Mouse (Mus musculus): ENCODE measurements at regions not wholly inside any gene's neighbourhood (a gene's known extent, or its start where the extent isn't known, plus 50 kb on each side); places are given as distances from the start of the nearest gene placed in this dataset.

DNA sequence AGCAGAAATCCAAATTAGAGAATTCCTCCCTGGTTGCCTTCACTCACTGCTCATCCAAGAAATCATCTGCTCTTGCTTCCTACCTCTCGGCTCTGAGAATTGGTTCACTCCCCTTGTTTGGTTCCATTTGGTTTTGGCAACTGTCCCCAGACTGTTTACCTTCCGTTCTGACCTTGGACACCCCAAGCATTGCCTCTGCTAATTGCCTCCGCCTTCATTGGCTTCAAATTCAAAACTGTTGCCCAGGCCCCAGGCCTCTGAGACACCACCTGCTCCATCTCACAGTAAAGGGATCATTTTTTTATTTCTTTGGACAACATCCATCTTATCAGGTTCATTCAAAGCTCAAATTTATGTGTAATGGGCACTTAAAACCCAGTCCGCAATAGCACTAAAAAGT is 93.1 kb upstream of the BC052040 start:
- H3K9ac ChIP-seq, result no peak overlapping the region
- H3K36me3 ChIP-seq (ENCODE audit: poor library complexity, severe bottlenecking), result no peaks in the 10 kb centered on the region
- no peak overlapping the region for H3K4me3 ChIP-seq
- no peaks in the 10 kb centered on the region for H3K9me3 ChIP-seq (replicated peaks)
- H3K4me2 ChIP-seq, result no peak overlapping the region
- H3K27ac ChIP-seq, result no peak overlapping the region
- no peaks in the 10 kb centered on the region for H3K27me3 ChIP-seq
- WGBS, result 62% methylated on average over 4 of the region's 4 CpGs
- ATAC-seq, result peak; percentile 57; the same call in 1 of the 2 replicates
- 0 out of 2 replicates have a peak, but pooled peaks cover 5% of the 10 kb centered on the region for H3K4me1 ChIP-seq

GRCm38 (mm10) chr2:115493020-115493419 is 88.5 kb upstream of the BC052040 start:
- H3K36me3 ChIP-seq (ENCODE audit: poor library complexity, severe bottlenecking), result no peaks in the 10 kb centered on the region
- ATAC-seq, result no peak
- 45% methylated on average over 2 of the region's 2 CpGs for WGBS
- no peaks in the 10 kb centered on the region; the same call in 1 of the 2 replicates for H3K9me3 ChIP-seq (replicated peaks)
- 0 out of 2 replicates have a peak, but pooled peaks cover 4% of the 10 kb centered on the region for H3K4me1 ChIP-seq
- H3K4me2 ChIP-seq, result no peak overlapping the region
- H3K27ac ChIP-seq, result no peak overlapping the region
- no peaks in the 10 kb centered on the region for H3K27me3 ChIP-seq
- H3K9ac ChIP-seq, result no peak overlapping the region
- no peak overlapping the region for H3K4me3 ChIP-seq

GRCm38 (mm10) chr2:115499904-115500303 is 81.6 kb upstream of the BC052040 start:
- Histone ChIP-seq H3K36me3 (ENCODE audit: poor library complexity, severe bottlenecking) (no peaks in the 10 kb centered on the region), H3K4me1 (0 out of 2 replicates have a peak, but pooled peaks cover 3% of the 10 kb centered on the region), H3K4me3 (no peak overlapping the region), H3K9me3 (replicated peaks) (no peaks in the 10 kb centered on the region; the same call in 1 of the 2 replicates), H3K9ac (no peak overlapping the region), H3K27ac (no peak overlapping the region), H3K4me2 (no peak overlapping the region), H3K27me3 (no peaks in the 10 kb centered on the region)
- 47% methylated on average over 2 of the region's 2 CpGs for WGBS
- ATAC-seq, result peak; percentile 74

DNA sequence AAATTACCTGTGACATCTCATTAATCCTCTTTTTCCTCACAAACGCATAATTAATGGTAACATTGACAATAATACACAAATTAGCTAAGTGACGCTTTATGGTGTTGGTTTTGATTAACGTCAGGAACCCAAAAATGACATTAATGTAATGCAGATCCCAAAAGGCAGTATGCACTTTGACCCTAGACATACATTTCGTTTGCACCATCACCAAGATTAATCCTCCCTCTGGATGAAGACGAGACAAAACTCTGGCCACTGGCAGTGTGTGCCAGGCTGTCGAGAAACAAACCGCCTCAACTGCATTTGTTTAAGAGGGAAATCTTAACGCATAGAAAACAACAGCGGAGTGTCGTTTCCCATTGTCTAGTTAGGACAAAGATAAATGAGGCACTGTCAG is 72.0 kb upstream of the BC052040 start:
- 44% methylated on average over 10 of the region's 10 CpGs for WGBS
- H3K9me3 ChIP-seq (replicated peaks), result no peaks in the 10 kb centered on the region
- H3K27me3 ChIP-seq, result no peaks in the 10 kb centered on the region
- H3K27ac ChIP-seq, result no peak overlapping the region
- no peak for ATAC-seq
- peaks cover 28% of the 10 kb centered on the region for H3K4me1 ChIP-seq
- H3K9ac ChIP-seq, result no peak overlapping the region
- H3K36me3 ChIP-seq (ENCODE audit: poor library complexity, severe bottlenecking), result no peaks in the 10 kb centered on the region
- no peak overlapping the region for H3K4me2 ChIP-seq
- no peak overlapping the region for H3K4me3 ChIP-seq

- Histone ChIP-seq H3K4me3 (no peak overlapping the region), H3K9ac (no peak overlapping the region), H3K27ac (peak overlapping the region; percentile 31; the same call in 1 of the 2 replicates), H3K4me2 (no peak overlapping the region), H3K4me1 (peaks cover 41% of the 10 kb centered on the region), H3K36me3 (ENCODE audit: poor library complexity, severe bottlenecking) (no peaks in the 10 kb centered on the region), H3K27me3 (no peaks in the 10 kb centered on the region), H3K9me3 (replicated peaks) (no peaks in the 10 kb centered on the region)
- 54% methylated on average over 3 of the region's 3 CpGs for WGBS
- no peak for ATAC-seq
Observed at GRCm38 (mm10) chr2:115511146-115511545, 70.4 kb upstream of the BC052040 start.

GRCm38 (mm10) chr2:115511612-115512525 is 69.6 kb upstream of the BC052040 start:
- peaks cover 45% of the 10 kb centered on the region for H3K4me1 ChIP-seq
- no peak overlapping the region for H3K4me3 ChIP-seq
- no peaks in the 10 kb centered on the region for H3K27me3 ChIP-seq
- ATAC-seq, result no peak
- WGBS, result 52% methylated on average over 14 of the region's 14 CpGs
- no peak overlapping the region for H3K9ac ChIP-seq
- no peak overlapping the region for H3K4me2 ChIP-seq
- H3K36me3 ChIP-seq (ENCODE audit: poor library complexity, severe bottlenecking), result no peaks in the 10 kb centered on the region
- no peak overlapping the region for H3K27ac ChIP-seq
- H3K9me3 ChIP-seq (replicated peaks), result no peaks in the 10 kb centered on the region

DNA sequence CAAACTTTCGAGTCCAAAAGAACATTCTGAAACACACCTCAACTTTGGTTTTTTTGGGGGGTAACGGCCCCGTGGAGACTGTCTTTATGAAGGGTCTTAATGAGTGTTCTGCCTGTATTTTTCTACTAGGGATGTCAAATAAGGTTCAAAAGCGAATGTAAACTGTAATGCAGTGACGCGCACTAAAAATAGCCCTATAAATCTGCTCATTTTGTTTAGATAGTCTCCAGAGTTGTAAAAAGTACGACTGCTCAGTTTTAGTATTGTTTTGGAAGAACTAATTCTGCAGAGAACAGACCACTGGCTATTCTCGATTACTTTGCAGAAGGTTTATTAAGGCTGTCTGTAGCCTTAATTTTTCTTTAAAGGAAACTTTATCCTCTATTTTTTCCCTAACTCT is 68.6 kb upstream of the BC052040 start:
- peaks cover 46% of the 10 kb centered on the region for H3K4me1 ChIP-seq
- peak overlapping the region; percentile 49 for H3K27ac ChIP-seq
- no peak overlapping the region for H3K4me2 ChIP-seq
- WGBS, result 62% methylated on average over 8 of the region's 8 CpGs
- no peaks in the 10 kb centered on the region for H3K9me3 ChIP-seq (replicated peaks)
- no peaks in the 10 kb centered on the region for H3K27me3 ChIP-seq
- H3K4me3 ChIP-seq, result no peak overlapping the region
- no peak overlapping the region for H3K9ac ChIP-seq
- no peaks in the 10 kb centered on the region for H3K36me3 ChIP-seq (ENCODE audit: poor library complexity, severe bottlenecking)
- no peak for ATAC-seq

DNA sequence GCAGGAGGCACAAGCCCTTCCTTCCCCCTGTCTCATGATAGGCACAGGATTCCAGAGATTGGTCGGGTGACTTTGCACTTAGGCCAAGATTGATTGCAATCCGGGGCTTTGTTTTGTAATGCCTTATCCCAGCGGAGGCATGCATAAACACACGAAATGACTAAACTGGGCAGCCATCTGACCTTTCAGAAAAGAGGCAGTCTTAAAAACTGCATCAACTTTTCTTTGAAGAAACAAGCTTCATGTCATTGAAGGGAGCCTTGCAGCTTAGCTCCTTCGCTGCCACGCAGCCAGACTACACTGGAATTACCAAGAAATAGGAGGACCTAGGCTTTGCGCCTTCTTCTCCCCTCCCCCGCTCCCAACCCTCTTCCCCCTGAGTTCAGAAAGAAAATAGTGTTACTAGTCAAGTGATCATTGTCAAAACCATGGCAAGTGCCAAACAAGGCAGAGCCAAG is 67.7 kb upstream of the BC052040 start:
- peak; percentile 83 for ATAC-seq
- no peaks in the 10 kb centered on the region for H3K9me3 ChIP-seq (replicated peaks)
- H3K9ac ChIP-seq, result no peak overlapping the region
- peak overlapping the region; percentile 29 for H3K4me2 ChIP-seq
- peak overlapping the region; percentile 79 for H3K27ac ChIP-seq
- H3K36me3 ChIP-seq (ENCODE audit: poor library complexity, severe bottlenecking), result no peaks in the 10 kb centered on the region
- WGBS, result 6% methylated on average over 8 of the region's 8 CpGs
- H3K4me3 ChIP-seq, result no peak overlapping the region
- no peaks in the 10 kb centered on the region for H3K27me3 ChIP-seq
- peaks cover 46% of the 10 kb centered on the region for H3K4me1 ChIP-seq

GRCm38 (mm10) chr2:115514831-115515428 is 66.6 kb upstream of the BC052040 start:
- no peaks in the 10 kb centered on the region for H3K27me3 ChIP-seq
- no peaks in the 10 kb centered on the region for H3K36me3 ChIP-seq (ENCODE audit: poor library complexity, severe bottlenecking)
- no peak overlapping the region for H3K4me3 ChIP-seq
- peak overlapping the region; percentile 78 for H3K27ac ChIP-seq
- WGBS, result 6% methylated on average over 9 of the region's 9 CpGs
- ATAC-seq, result peak; percentile 60; the same call in 1 of the 2 replicates
- no peak overlapping the region for H3K9ac ChIP-seq
- H3K4me2 ChIP-seq, result peak overlapping the region; percentile 30
- no peaks in the 10 kb centered on the region for H3K9me3 ChIP-seq (replicated peaks)
- H3K4me1 ChIP-seq, result peaks cover 41% of the 10 kb centered on the region

- peaks cover 43% of the 10 kb centered on the region for H3K4me1 ChIP-seq
- no peak for ATAC-seq
- H3K36me3 ChIP-seq (ENCODE audit: poor library complexity, severe bottlenecking), result no peaks in the 10 kb centered on the region
- H3K4me3 ChIP-seq, result no peak overlapping the region
- WGBS, result 73% methylated on average over 6 of the region's 6 CpGs
- H3K9ac ChIP-seq, result no peak overlapping the region
- H3K9me3 ChIP-seq (replicated peaks), result no peaks in the 10 kb centered on the region
- no peak overlapping the region for H3K4me2 ChIP-seq
- no peaks in the 10 kb centered on the region for H3K27me3 ChIP-seq
- H3K27ac ChIP-seq, result peak overlapping the region; percentile 48
Observed at GRCm38 (mm10) chr2:115515470-115515869, 66.0 kb upstream of the BC052040 start.

DNA sequence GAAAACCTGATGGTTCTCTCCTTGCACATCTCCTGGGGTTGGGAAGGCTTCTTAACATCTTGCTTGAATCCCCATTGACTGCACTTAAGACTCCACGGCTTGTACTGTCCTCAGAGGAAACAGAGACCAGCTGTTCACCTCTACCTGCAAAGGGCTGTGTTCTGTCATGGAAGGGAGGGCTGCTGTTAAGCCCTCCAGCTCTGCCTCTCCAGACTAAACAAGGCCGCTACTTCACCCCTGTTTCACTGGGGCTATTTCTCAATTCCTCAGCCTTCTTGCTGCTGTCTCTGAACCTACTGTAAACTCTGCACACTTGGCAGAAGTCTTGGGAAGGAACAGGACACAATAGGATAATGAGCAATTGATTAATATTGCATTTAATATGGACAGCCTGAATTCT is 64.7 kb upstream of the BC052040 start:
- Histone ChIP-seq H3K4me3 (no peak overlapping the region), H3K27me3 (no peaks in the 10 kb centered on the region), H3K4me1 (peaks cover 46% of the 10 kb centered on the region), H3K4me2 (no peak overlapping the region), H3K9ac (no peak overlapping the region), H3K36me3 (ENCODE audit: poor library complexity, severe bottlenecking) (no peaks in the 10 kb centered on the region), H3K9me3 (replicated peaks) (no peaks in the 10 kb centered on the region), H3K27ac (no peak overlapping the region)
- WGBS, result 55% methylated on average over 2 of the region's 2 CpGs
- no peak for ATAC-seq

- no peaks in the 10 kb centered on the region for H3K9me3 ChIP-seq (replicated peaks)
- no peak overlapping the region for H3K4me2 ChIP-seq
- no peak for ATAC-seq
- no peaks in the 10 kb centered on the region for H3K27me3 ChIP-seq
- no peak overlapping the region for H3K27ac ChIP-seq
- H3K4me3 ChIP-seq, result no peak overlapping the region
- H3K4me1 ChIP-seq, result peaks cover 24% of the 10 kb centered on the region
- 84% methylated on average over 5 of the region's 5 CpGs for WGBS
- no peaks in the 10 kb centered on the region for H3K36me3 ChIP-seq (ENCODE audit: poor library complexity, severe bottlenecking)
- H3K9ac ChIP-seq, result no peak overlapping the region
Observed at GRCm38 (mm10) chr2:115519974-115520373, 61.5 kb upstream of the BC052040 start.
